Mouse (Mus musculus): ENCODE measurements at regions not wholly inside any gene's neighbourhood (a gene's known extent, or its start where the extent isn't known, plus 50 kb on each side); places are given as distances from the start of the nearest gene placed in this dataset.

- H3K9ac ChIP-seq (ENCODE audit: low read depth, low read length): no peak overlapping the region
- H3K4me3 ChIP-seq (ENCODE audit: low read depth, low read length): no peak overlapping the region
- no peak for ATAC-seq (replicated peaks; ENCODE audit: insufficient number of reproducible peaks, low FRiP score, low TSS enrichment)
- WGBS (ENCODE audit: insufficient replicate concordance): 64% methylated on average over 2 of the region's 2 CpGs
- no peaks in the 10 kb centered on the region for H3K4me1 ChIP-seq (ENCODE audit: control insufficient read depth, insufficient read depth, low read length)
- H3K9me3 ChIP-seq (replicated peaks; ENCODE audit: control insufficient read depth, low read length): no peaks in the 10 kb centered on the region
- no peak overlapping the region for H3K27ac ChIP-seq (ENCODE audit: low read depth, low read length)
- no peaks in the 10 kb centered on the region for H3K36me3 ChIP-seq (ENCODE audit: control insufficient read depth, insufficient read depth, low read length)
- H3K27me3 ChIP-seq (ENCODE audit: control insufficient read depth, insufficient read depth, low read length): no peaks in the 10 kb centered on the region
- no peak overlapping the region for H3K4me2 ChIP-seq
Measured at GRCm38 (mm10) chr14:114776723-114777122, 315.3 kb upstream of the Gpc5 start.

GRCm38 (mm10) chr14:114781821-114782220 lies 310.2 kb upstream of the Gpc5 start:
- ATAC-seq (replicated peaks; ENCODE audit: insufficient number of reproducible peaks, low FRiP score, low TSS enrichment): no peak
- H3K27me3 ChIP-seq (ENCODE audit: control insufficient read depth, insufficient read depth, low read length): no peaks in the 10 kb centered on the region
- WGBS (ENCODE audit: insufficient replicate concordance): 89% methylated on average over 3 of the region's 3 CpGs

GRCm38 (mm10) chr14:114790946-114791830 lies 300.8 kb upstream of the Gpc5 start:
- ATAC-seq (replicated peaks; ENCODE audit: insufficient number of reproducible peaks, low FRiP score, low TSS enrichment): no peak
- H3K4me3 ChIP-seq (ENCODE audit: low read depth, low read length): no peak overlapping the region; the same call in 1 of the 2 replicates
- 25% methylated on average over 13 of the region's 13 CpGs for WGBS (ENCODE audit: insufficient replicate concordance)
- no peaks in the 10 kb centered on the region for H3K4me1 ChIP-seq (ENCODE audit: control insufficient read depth, insufficient read depth, low read length)
- H3K27me3 ChIP-seq (ENCODE audit: control insufficient read depth, insufficient read depth, low read length): no peaks in the 10 kb centered on the region
- no peaks in the 10 kb centered on the region for H3K36me3 ChIP-seq (ENCODE audit: control insufficient read depth, insufficient read depth, low read length)
- no peaks in the 10 kb centered on the region for H3K9me3 ChIP-seq (replicated peaks; ENCODE audit: control insufficient read depth, low read length)
- no peak overlapping the region for H3K27ac ChIP-seq (ENCODE audit: low read depth, low read length)
- H3K9ac ChIP-seq (ENCODE audit: low read depth, low read length): no peak overlapping the region
- H3K4me2 ChIP-seq: peak overlapping the region; percentile 52

More at GRCm38 (mm10) chr14:114781821-114782220, 310.2 kb upstream of the Gpc5 start:
- H3K9ac ChIP-seq (ENCODE audit: low read depth, low read length): no peak overlapping the region
- H3K4me1 ChIP-seq (ENCODE audit: control insufficient read depth, insufficient read depth, low read length): no peaks in the 10 kb centered on the region
- H3K36me3 ChIP-seq (ENCODE audit: control insufficient read depth, insufficient read depth, low read length): no peaks in the 10 kb centered on the region
- H3K9me3 ChIP-seq (replicated peaks; ENCODE audit: control insufficient read depth, low read length): no peaks in the 10 kb centered on the region
- H3K4me3 ChIP-seq (ENCODE audit: low read depth, low read length): no peak overlapping the region
- H3K4me2 ChIP-seq: no peak overlapping the region
- H3K27ac ChIP-seq (ENCODE audit: low read depth, low read length): no peak overlapping the region

GRCm38 (mm10) chr14:114791831-114792224 lies 300.2 kb upstream of the Gpc5 start:
- ATAC-seq (replicated peaks; ENCODE audit: insufficient number of reproducible peaks, low FRiP score, low TSS enrichment): no peak
- H3K9ac ChIP-seq (ENCODE audit: low read depth, low read length): no peak overlapping the region
- no peak overlapping the region for H3K27ac ChIP-seq (ENCODE audit: low read depth, low read length)
- WGBS (ENCODE audit: insufficient replicate concordance): 56% methylated on average over 4 of the region's 4 CpGs
- no peaks in the 10 kb centered on the region for H3K27me3 ChIP-seq (ENCODE audit: control insufficient read depth, insufficient read depth, low read length)
- no peaks in the 10 kb centered on the region for H3K4me1 ChIP-seq (ENCODE audit: control insufficient read depth, insufficient read depth, low read length)
- H3K9me3 ChIP-seq (replicated peaks; ENCODE audit: control insufficient read depth, low read length): no peaks in the 10 kb centered on the region
- H3K4me3 ChIP-seq (ENCODE audit: low read depth, low read length): no peak overlapping the region
- no peaks in the 10 kb centered on the region for H3K36me3 ChIP-seq (ENCODE audit: control insufficient read depth, insufficient read depth, low read length)
- no peak overlapping the region for H3K4me2 ChIP-seq

- Histone ChIP-seq H3K4me3 (ENCODE audit: low read depth, low read length) (no peak overlapping the region), H3K27me3 (ENCODE audit: control insufficient read depth, insufficient read depth, low read length) (no peaks in the 10 kb centered on the region), H3K27ac (ENCODE audit: low read depth, low read length) (no peak overlapping the region), H3K4me2 (no peak overlapping the region), H3K9ac (ENCODE audit: low read depth, low read length) (no peak overlapping the region), H3K36me3 (ENCODE audit: control insufficient read depth, insufficient read depth, low read length) (no peaks in the 10 kb centered on the region), H3K9me3 (replicated peaks; ENCODE audit: control insufficient read depth, low read length) (no peaks in the 10 kb centered on the region), H3K4me1 (ENCODE audit: control insufficient read depth, insufficient read depth, low read length) (no peaks in the 10 kb centered on the region)
- no peak for ATAC-seq (replicated peaks; ENCODE audit: insufficient number of reproducible peaks, low FRiP score, low TSS enrichment)
- WGBS (ENCODE audit: insufficient replicate concordance): 83% methylated on average over 11 of the region's 11 CpGs
Measured at GRCm38 (mm10) chr14:114804643-114805042, 287.4 kb upstream of the Gpc5 start.

- Histone ChIP-seq H3K9ac (ENCODE audit: low read depth, low read length) (no peak overlapping the region), H3K9me3 (replicated peaks; ENCODE audit: control insufficient read depth, low read length) (no peaks in the 10 kb centered on the region), H3K36me3 (ENCODE audit: control insufficient read depth, insufficient read depth, low read length) (no peaks in the 10 kb centered on the region), H3K4me2 (no peak overlapping the region), H3K27me3 (ENCODE audit: control insufficient read depth, insufficient read depth, low read length) (no peaks in the 10 kb centered on the region), H3K4me3 (ENCODE audit: low read depth, low read length) (no peak overlapping the region), H3K27ac (ENCODE audit: low read depth, low read length) (no peak overlapping the region), H3K4me1 (ENCODE audit: control insufficient read depth, insufficient read depth, low read length) (no peaks in the 10 kb centered on the region)
- ATAC-seq (replicated peaks; ENCODE audit: insufficient number of reproducible peaks, low FRiP score, low TSS enrichment): no peak
- WGBS (ENCODE audit: insufficient replicate concordance): 71% methylated on average over 2 of the region's 2 CpGs
Measured at GRCm38 (mm10) chr14:114808621-114809020, 283.4 kb upstream of the Gpc5 start.

- ATAC-seq (replicated peaks; ENCODE audit: insufficient number of reproducible peaks, low FRiP score, low TSS enrichment): no peak; the same call in 1 of the 2 replicates
- Histone ChIP-seq H3K36me3 (ENCODE audit: control insufficient read depth, insufficient read depth, low read length) (no peaks in the 10 kb centered on the region), H3K27me3 (ENCODE audit: control insufficient read depth, insufficient read depth, low read length) (no peaks in the 10 kb centered on the region), H3K4me3 (ENCODE audit: low read depth, low read length) (no peak overlapping the region), H3K27ac (ENCODE audit: low read depth, low read length) (peak overlapping the region; percentile 74), H3K4me1 (ENCODE audit: control insufficient read depth, insufficient read depth, low read length) (peaks cover 9% of the 10 kb centered on the region; the same call in 1 of the 2 replicates), H3K9ac (ENCODE audit: low read depth, low read length) (no peak overlapping the region), H3K4me2 (no peak overlapping the region), H3K9me3 (replicated peaks; ENCODE audit: control insufficient read depth, low read length) (no peaks in the 10 kb centered on the region)
- 22% methylated on average over 1 of the region's 1 CpGs for WGBS (ENCODE audit: insufficient replicate concordance)
Measured at GRCm38 (mm10) chr14:114820677-114821076, 271.3 kb upstream of the Gpc5 start.

- H3K4me2 ChIP-seq: no peak overlapping the region
- H3K9ac ChIP-seq (ENCODE audit: low read depth, low read length): no peak overlapping the region
- peaks cover 9% of the 10 kb centered on the region; the same call in 1 of the 2 replicates for H3K4me1 ChIP-seq (ENCODE audit: control insufficient read depth, insufficient read depth, low read length)
- peak overlapping the region; percentile 74 for H3K27ac ChIP-seq (ENCODE audit: low read depth, low read length)
- no peaks in the 10 kb centered on the region for H3K27me3 ChIP-seq (ENCODE audit: control insufficient read depth, insufficient read depth, low read length)
- ATAC-seq (replicated peaks; ENCODE audit: insufficient number of reproducible peaks, low FRiP score, low TSS enrichment): peak; percentile 84
- H3K9me3 ChIP-seq (replicated peaks; ENCODE audit: control insufficient read depth, low read length): no peaks in the 10 kb centered on the region
- H3K4me3 ChIP-seq (ENCODE audit: low read depth, low read length): no peak overlapping the region
- 11% methylated on average over 2 of the region's 2 CpGs for WGBS (ENCODE audit: insufficient replicate concordance)
- H3K36me3 ChIP-seq (ENCODE audit: control insufficient read depth, insufficient read depth, low read length): no peaks in the 10 kb centered on the region
Measured at GRCm38 (mm10) chr14:114821098-114821594, 270.9 kb upstream of the Gpc5 start.

Data from heart, embryonic 11.5 days (tissue).